Mouse (Mus musculus) CD8-positive naive resting alpha-beta T cell, adult 57 days (primary cell): ENCODE results near the gene Mpig6b. TPM values are rescaled to one million over a fixed set of nuclear protein-coding genes. Genes with fewer than 3 reads are reported as not detected.

Experiments
- total RNA-seq: library from RNA; stranded (reverse); gene quantifications from one replicate; pipeline ENCODE4 v1.2.4, GENCODE M21; 2023

Mpig6b gene
- not detected for total RNA-seq

GRCm38 (mm10) chr17:35066084-35066483, at the start of gene Mpig6b:
Gene Mpig6b (minus strand): TSS chr17:35066184.

GRCm38 (mm10) chr17:35115046-35116019, 49.3 kb upstream of the Mpig6b start, which contains the start of gene Ly6g5b:
Gene Ly6g5b (minus strand): TSS chr17:35115428.

GRCm38 (mm10) chr17:35108097-35108496, 42.1 kb upstream of the Mpig6b start, which contains the start of gene Ly6g5c:
Gene Ly6g5c (plus strand): TSS chr17:35108279.

GRCm38 (mm10) chr17:35088825-35089644, 23.1 kb upstream of the Mpig6b start, which contains the start of gene Abhd16a:
Gene Abhd16a (plus strand): TSS chr17:35089263.

DNA sequence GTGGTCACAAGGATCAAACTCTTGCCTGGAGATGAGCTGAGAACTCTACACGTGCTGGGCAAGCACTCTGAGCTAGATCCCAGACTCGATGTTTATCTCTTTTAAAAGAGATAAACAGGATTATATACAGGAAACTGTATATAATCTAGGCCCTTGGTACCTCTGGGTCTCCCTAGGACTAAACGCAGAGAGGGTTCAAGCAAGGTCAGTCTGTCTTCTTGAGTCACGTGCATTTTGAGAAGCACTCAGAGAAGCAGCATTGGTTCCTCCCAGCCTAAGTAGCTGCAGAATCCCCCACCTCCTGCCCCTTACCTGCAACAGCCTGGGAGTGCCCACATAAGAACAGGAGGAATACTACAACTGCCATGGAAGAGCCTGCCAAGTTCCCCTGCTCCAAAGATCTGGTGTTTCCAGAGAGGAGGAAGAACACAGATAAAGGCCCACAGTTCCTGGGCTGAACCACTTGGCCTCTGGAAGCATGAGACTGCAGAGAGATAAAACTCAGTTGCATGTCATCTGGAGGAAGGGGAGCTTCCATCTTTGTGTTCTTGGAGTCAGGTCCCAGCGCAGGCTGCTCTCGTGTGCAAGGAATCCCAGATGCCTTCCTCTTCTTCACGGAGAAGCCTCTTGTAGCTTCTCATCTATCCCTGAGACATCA, 19.4 kb upstream of the Mpig6b start, which contains the start of gene Ly6g6f:
Gene Ly6g6f (minus strand): TSS at position 403 of the 658 bp plus-strand sequence.

DNA sequence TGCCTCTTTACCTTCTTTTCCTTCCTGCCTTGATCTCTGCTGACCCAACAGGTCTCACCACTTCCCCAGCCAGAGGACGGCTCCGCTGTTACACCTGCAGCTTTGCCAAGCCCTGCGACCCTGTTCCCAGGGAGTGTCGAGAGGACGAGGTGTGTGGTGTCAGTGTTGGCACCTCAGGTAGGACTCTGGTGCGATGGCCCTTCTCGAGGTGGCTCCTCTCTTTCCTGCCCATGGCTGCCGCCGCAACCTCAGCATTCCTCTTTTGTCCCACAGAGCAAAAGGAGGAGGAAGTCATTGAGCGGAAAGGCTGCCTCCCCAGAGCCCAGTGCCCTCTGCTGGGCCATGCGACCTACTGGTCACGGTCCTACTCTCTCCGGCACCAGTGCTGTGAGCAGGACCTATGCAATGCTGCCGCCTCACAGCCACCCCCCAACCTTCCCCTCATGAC, 11.8 kb upstream of the Mpig6b start, which contains the start of gene Ly6g6d:
Gene Ly6g6d (minus strand): TSS at position 280 of the 448 bp plus-strand sequence.

DNA sequence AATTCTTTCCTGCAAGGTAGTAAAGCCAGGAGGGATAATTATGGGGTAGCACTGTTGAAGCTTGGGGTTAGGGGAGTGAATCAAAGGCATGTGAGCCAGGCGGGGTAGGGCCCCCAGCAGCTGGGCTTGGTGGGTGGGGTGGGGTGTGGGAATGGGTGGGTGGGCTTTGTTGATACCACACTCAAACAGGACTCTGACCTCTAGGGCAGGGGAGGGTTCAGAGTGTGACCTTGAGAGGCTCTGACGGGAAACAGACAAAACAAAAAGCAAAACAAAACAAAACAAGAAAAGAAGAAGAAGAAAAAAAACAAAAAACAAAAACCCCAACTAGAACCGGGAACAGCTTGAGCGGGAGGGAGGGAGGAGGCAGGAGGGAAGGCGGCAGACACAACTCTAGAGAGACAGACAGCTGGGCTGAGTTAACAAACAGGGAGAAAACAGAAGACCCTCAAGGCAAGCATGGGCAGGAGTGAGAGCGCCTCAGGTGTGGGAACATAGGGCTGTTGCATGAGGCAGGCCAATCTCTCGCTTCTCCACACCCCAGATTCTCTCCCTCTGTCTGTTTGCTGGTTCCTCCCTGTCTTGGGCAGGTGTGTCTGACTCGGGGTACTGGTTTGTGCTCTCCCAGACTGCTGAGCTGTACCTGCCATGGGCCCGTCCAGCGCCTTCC, 10.7 kb upstream of the Mpig6b start, which contains the start of gene Ly6g6e:
Gene Ly6g6e (plus strand): TSS at position 396 of the 670 bp plus-strand sequence.

GRCm38 (mm10) chr17:35064951-35065947, 735 bp downstream of the Mpig6b start, which contains the start of gene Ly6g6c:
Gene Ly6g6c (plus strand): TSS chr17:35065388.

GRCm38 (mm10) chr17:35058911-35059892, 6.8 kb downstream of the Mpig6b start, which contains the start of gene Ddah2:
Gene Ddah2 (plus strand): TSS chr17:35059035.

GRCm38 (mm10) chr17:35049561-35050016, 16.4 kb downstream of the Mpig6b start, which contains the start of gene Clic1:
Gene Clic1 (plus strand): TSS chr17:35049966.

GRCm38 (mm10) chr17:35046681-35047455, 19.1 kb downstream of the Mpig6b start, which contains the start of gene Msh5:
Gene Msh5 (minus strand): TSS chr17:35046745.

DNA sequence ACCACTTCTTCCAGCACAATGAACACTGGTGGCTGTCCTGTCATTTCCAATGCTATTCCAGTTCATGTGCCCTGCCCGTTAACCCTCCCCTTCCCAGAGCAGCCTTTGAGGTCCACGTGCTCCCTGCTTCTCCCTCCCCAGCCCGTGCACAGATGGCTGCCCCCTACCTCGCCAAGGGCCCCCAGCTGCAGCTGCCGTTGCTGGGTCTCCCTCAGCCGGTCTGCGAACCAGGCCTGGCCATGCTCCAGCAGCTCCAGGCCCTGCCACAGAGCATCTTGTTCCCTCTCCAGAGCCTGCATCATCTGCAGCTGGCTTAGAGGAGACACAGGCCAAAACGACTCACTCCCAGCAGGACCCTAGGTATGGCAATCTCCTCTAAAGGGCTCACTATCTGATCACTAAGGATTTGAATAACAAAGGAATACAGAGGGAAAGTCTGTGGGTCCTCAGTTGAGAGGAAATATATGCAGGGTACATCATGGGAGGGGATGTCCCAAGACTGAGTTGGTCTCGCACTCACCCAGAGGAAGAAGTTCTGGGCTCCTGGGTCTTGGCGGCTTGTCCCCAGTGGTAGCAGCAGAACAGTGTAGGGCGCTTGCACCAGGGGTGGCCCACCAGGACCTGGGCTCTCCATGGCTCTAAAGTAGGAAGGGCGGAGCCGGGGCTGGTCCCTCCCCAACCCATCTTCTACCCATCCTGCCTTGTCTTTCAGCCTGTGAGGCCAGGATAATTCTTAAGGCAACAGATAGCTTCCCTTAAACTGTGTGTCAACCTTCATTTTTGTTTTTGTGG, 38.5 kb downstream of the Mpig6b start, which contains the start of gene Sapcd1:
Gene Sapcd1 (minus strand): TSS at position 740 of the 792 bp plus-strand sequence.

GRCm38 (mm10) chr17:35016376-35016775, 49.6 kb downstream of the Mpig6b start, which contains the start of gene Vwa7:
Gene Vwa7 (plus strand): TSS chr17:35016579.

